In genomic region chr4:109437913-109438878, GRCm38 (mm10) we compare ENCODE assay signal across 9 mouse cellular contexts. TPM values are rescaled to one million over a fixed set of nuclear protein-coding genes. Genes with fewer than 3 reads are reported as not detected.
DNase-seq lines count a peak whose midpoint lies in the region; ATAC-seq and TF ChIP-seq lines count a peak whose summit lies in the region.
"Had no signal": no experiment of that assay in that cellular context is flagged by ENCODE, and none has a peak within 500 bp of the region (broad histone marks: within the 10 kb centered on the region; RNA-seq: fewer than 3 reads in every experiment).

No protein-coding gene starts in this region.

- no peak for TF ChIP-seq POLR2A in bone marrow macrophage, adult 2 months (IDR thresholded peaks at IDR 0.05; ENCODE audit: borderline replicate concordance, low read depth, low read length)
- no peak for TF ChIP-seq POLR2A in embryonic fibroblast, embryonic 13.5 days (IDR thresholded peaks at IDR 0.05; ENCODE audit: low read depth, low read length)

- no peak overlapping the region for H3K27ac ChIP-seq in bone marrow macrophage, adult 2 months (ENCODE audit: insufficient read depth, low read depth, low read length)
- no peak overlapping the region for H3K27ac ChIP-seq in embryonic fibroblast, embryonic 13.5 days (ENCODE audit: insufficient read depth, low read length)
- no peak overlapping the region for H3K27ac ChIP-seq in heart, embryonic 14.5 days (replicated peaks in 1 of 2; ENCODE audit: control insufficient read depth in 1 of 2, insufficient read depth in 1 of 2, low read depth in 2 of 2, low read length in 2 of 2)
- no peak overlapping the region for H3K27ac ChIP-seq in kidney, postnatal 0 days
- H3K27ac ChIP-seq in liver, embryonic 13.5 days = peak overlapping the region; percentile 98
- 0 out of 2 replicates have a peak overlapping the region, but pooled peaks have one; percentile 40 for H3K27ac ChIP-seq in stomach, postnatal 0 days (replicated peaks)
- H3K27ac ChIP-seq: heart, embryonic 15.5 days had no signal

- no peak overlapping the region for H3K4me3 ChIP-seq in E14TG2a.4 (replicated peaks; ENCODE audit: low read length)
- H3K4me3 ChIP-seq in bone marrow macrophage, adult 2 months (ENCODE audit: insufficient read depth, low read length) = no peak overlapping the region
- H3K4me3 ChIP-seq in embryonic fibroblast, embryonic 13.5 days (ENCODE audit: insufficient read depth, low read length) = no peak overlapping the region
- H3K4me3 ChIP-seq in heart, embryonic 14.5 days (ENCODE audit: control insufficient read depth in 1 of 2, insufficient read depth in 1 of 2, low read depth in 1 of 2, low read length in 2 of 2) = no peak overlapping the region
- no peak overlapping the region for H3K4me3 ChIP-seq in kidney, postnatal 0 days (replicated peaks; ENCODE audit: low read depth, low read length)
- peak overlapping the region; percentile 5; the same call in 1 of the 2 replicates for H3K4me3 ChIP-seq in liver, embryonic 13.5 days (replicated peaks)
- H3K4me3 ChIP-seq in stomach, postnatal 0 days (ENCODE audit: low read depth, low read length) = no peak overlapping the region
- H3K4me3 ChIP-seq: heart, embryonic 15.5 days had no signal

- no peaks in the 10 kb centered on the region for H3K27me3 ChIP-seq in E14TG2a.4 (ENCODE audit: insufficient read depth, low read length)
- H3K27me3 ChIP-seq in heart, embryonic 14.5 days (ENCODE audit: control insufficient read depth, insufficient read depth, low read length) = no peaks in the 10 kb centered on the region
- no peaks in the 10 kb centered on the region for H3K27me3 ChIP-seq in kidney, postnatal 0 days (ENCODE audit: insufficient read depth, low read length)
- H3K27me3 ChIP-seq in liver, embryonic 13.5 days = no peaks in the 10 kb centered on the region
- H3K27me3 ChIP-seq in stomach, postnatal 0 days (ENCODE audit: control insufficient read depth, insufficient read depth, low read length) = no peaks in the 10 kb centered on the region
- H3K27me3 ChIP-seq: heart, embryonic 15.5 days had no signal

- H3K4me2 ChIP-seq in heart, embryonic 14.5 days (ENCODE audit: low read length) = no peak overlapping the region
- H3K4me2 ChIP-seq in kidney, postnatal 0 days (ENCODE audit: low read length) = no peak overlapping the region
- peak overlapping the region; percentile 61 for H3K4me2 ChIP-seq in liver, embryonic 13.5 days
- no peak overlapping the region for H3K4me2 ChIP-seq in stomach, postnatal 0 days (replicated peaks; ENCODE audit: low read depth)
- H3K4me2 ChIP-seq: heart, embryonic 15.5 days had no signal

- peaks cover 6% of the 10 kb centered on the region for H3K4me1 ChIP-seq in E14TG2a.4 (replicated peaks; ENCODE audit: low read depth, low read length)
- no peaks in the 10 kb centered on the region for H3K4me1 ChIP-seq in bone marrow macrophage, adult 2 months (ENCODE audit: control insufficient read depth, insufficient read depth, low read length)
- H3K4me1 ChIP-seq in embryonic fibroblast, embryonic 13.5 days (ENCODE audit: control insufficient read depth, insufficient read depth, low read length) = peaks cover 12% of the 10 kb centered on the region
- H3K4me1 ChIP-seq in heart, embryonic 14.5 days (ENCODE audit: control insufficient read depth in 2 of 2, insufficient read depth in 2 of 2, low read length in 2 of 2) = peaks cover 8 to 30% of the 10 kb centered on the region in 2 experiments
- no peaks in the 10 kb centered on the region for H3K4me1 ChIP-seq in kidney, postnatal 0 days (replicated peaks; ENCODE audit: insufficient read depth, low read length)
- H3K4me1 ChIP-seq in liver, embryonic 13.5 days (replicated peaks) = peaks cover 65% of the 10 kb centered on the region
- no peaks in the 10 kb centered on the region for H3K4me1 ChIP-seq in stomach, postnatal 0 days (replicated peaks; ENCODE audit: control insufficient read depth, insufficient read depth)

- no peak overlapping the region for H3K9ac ChIP-seq in heart, embryonic 14.5 days (ENCODE audit: low read length)
- no peak overlapping the region for H3K9ac ChIP-seq in kidney, postnatal 0 days (ENCODE audit: low read depth, low read length)
- peak overlapping the region; percentile 68 for H3K9ac ChIP-seq in liver, embryonic 13.5 days
- H3K9ac ChIP-seq in stomach, postnatal 0 days (ENCODE audit: low read length) = no peak overlapping the region
- H3K9ac ChIP-seq: heart, embryonic 15.5 days had no signal

- DNase-seq in kidney, postnatal 0 days (ENCODE audit: low spot score) = peak; percentile 82
- peak; percentile 70 for DNase-seq in liver, embryonic 13.5 days
- DNase-seq in naive thymus-derived CD4-positive, alpha-beta T cell, adult 2 months (ENCODE audit: low read depth) = peak; percentile 77
- DNase-seq in stomach, postnatal 0 days (ENCODE audit: low spot score) = peak; percentile 73

- 48% methylated on average over 9 of the region's 9 CpGs for WGBS in heart, embryonic 14.5 days
- WGBS in kidney, postnatal 0 days = 43% methylated on average over 9 of the region's 9 CpGs
- WGBS in liver, embryonic 13.5 days (ENCODE audit: insufficient replicate concordance) = 45% methylated on average over 9 of the region's 9 CpGs
- 55% methylated on average over 9 of the region's 9 CpGs for WGBS in stomach, postnatal 0 days

- no peaks in the 10 kb centered on the region for H3K36me3 ChIP-seq in E14TG2a.4 (ENCODE audit: insufficient read depth, low read length)
- H3K36me3 ChIP-seq in heart, embryonic 14.5 days (ENCODE audit: control insufficient read depth, insufficient read depth, low read length) = peaks cover 21% of the 10 kb centered on the region
- H3K36me3 ChIP-seq in kidney, postnatal 0 days (ENCODE audit: insufficient read depth, low read length) = no peaks in the 10 kb centered on the region
- H3K36me3 ChIP-seq in liver, embryonic 13.5 days = peaks cover 25% of the 10 kb centered on the region
- H3K36me3 ChIP-seq in stomach, postnatal 0 days (ENCODE audit: control insufficient read depth, insufficient read depth, low read length) = no peaks in the 10 kb centered on the region
- H3K36me3 ChIP-seq: heart, embryonic 15.5 days had no signal

- ATAC-seq in heart, embryonic 14.5 days (ENCODE audit: insufficient number of reproducible peaks, insufficient read depth, low FRiP score, low read depth) = peak; percentile 38; the same call in 1 of the 2 replicates
- ATAC-seq in kidney, postnatal 0 days (replicated peaks; ENCODE audit: low FRiP score, low read depth) = peak; percentile 67; the same call in 1 of the 2 replicates
- ATAC-seq in liver, embryonic 13.5 days (ENCODE audit: low read depth) = peak; percentile 41
- peak; percentile 70 for ATAC-seq in stomach, postnatal 0 days (ENCODE audit: low FRiP score, low TSS enrichment)

- TF ChIP-seq EP300 in stomach, postnatal 0 days (optimal IDR thresholded peaks at IDR 0.05) = no peak

- peak; percentile 88 for TF ChIP-seq CTCF in E14TG2a.4 (conservative IDR thresholded peaks at IDR 0.05; ENCODE audit: low read length)
- TF ChIP-seq CTCF in bone marrow macrophage, adult 2 months (IDR thresholded peaks at IDR 0.05; ENCODE audit: low read depth, low read length) = peak; percentile 91
- TF ChIP-seq CTCF in embryonic fibroblast, embryonic 13.5 days (IDR thresholded peaks at IDR 0.05; ENCODE audit: borderline replicate concordance, insufficient read depth, low read length) = peak; percentile 72
- peak; percentile 90 for TF ChIP-seq CTCF in kidney, postnatal 0 days (IDR thresholded peaks at IDR 0.05; ENCODE audit: low read depth)
- peak; percentile 90 for TF ChIP-seq CTCF in stomach, postnatal 0 days (IDR thresholded peaks at IDR 0.05; ENCODE audit: low read depth)

- no peaks in the 10 kb centered on the region for H3K9me3 ChIP-seq in E14TG2a.4 (ENCODE audit: low read length)
- no peaks in the 10 kb centered on the region for H3K9me3 ChIP-seq in heart, embryonic 14.5 days (ENCODE audit: control insufficient read depth, low read length)
- H3K9me3 ChIP-seq in kidney, postnatal 0 days (replicated peaks; ENCODE audit: low read length) = no peaks in the 10 kb centered on the region
- no peaks in the 10 kb centered on the region for H3K9me3 ChIP-seq in liver, embryonic 13.5 days (replicated peaks)
- H3K9me3 ChIP-seq in stomach, postnatal 0 days (ENCODE audit: control insufficient read depth, low read length) = no peaks in the 10 kb centered on the region
- H3K9me3 ChIP-seq: heart, embryonic 15.5 days had no signal

RNA-seq across cellular contexts. Expression of gene Ttc39a, which starts 31.8 kb away (rescaled TPM):
- polyA plus RNA-seq in bone marrow macrophage, adult 2 months (2012; ENCODE audit: insufficient read depth, insufficient read length, missing spikeins) = 1.3 and 1.4 TPM in 2 replicates
- polyA plus RNA-seq in embryonic fibroblast, embryonic 13.5 days (2011; ENCODE audit: insufficient read length, low read depth, missing spikeins) = 0.83 and 2.7 TPM in 2 replicates
- 7.7 and 8.2 TPM in 2 replicates for polyA plus RNA-seq in heart, embryonic 14.5 days (2014; fragmentation: Nextera tagmentation; extraction: Ambion mirVana)
- 2.6 and 3.0 TPM in 2 replicates for polyA plus RNA-seq in kidney, postnatal 0 days (2015; fragmentation: Nextera tagmentation; extraction: Ambion mirVana)
- polyA plus RNA-seq in liver, embryonic 13.5 days (2015; fragmentation: Nextera tagmentation; extraction: Ambion mirVana) = 14.2 and 14.7 TPM in 2 replicates
- polyA plus RNA-seq in stomach, postnatal 0 days (2015; fragmentation: Nextera tagmentation; extraction: Ambion mirVana) = 29.7 and 30.2 TPM in 2 replicates

RNA-seq across cellular contexts. Expression of gene Rnf11, which starts 46.3 kb away (rescaled TPM):
- polyA plus RNA-seq in bone marrow macrophage, adult 2 months (2012; ENCODE audit: insufficient read depth, insufficient read length, missing spikeins) = 47.8 and 54.0 TPM in 2 replicates
- polyA plus RNA-seq in embryonic fibroblast, embryonic 13.5 days (2011; ENCODE audit: insufficient read length, low read depth, missing spikeins) = 134 and 135 TPM in 2 replicates
- 74.2 and 76.8 TPM in 2 replicates for polyA plus RNA-seq in heart, embryonic 14.5 days (2014; fragmentation: Nextera tagmentation; extraction: Ambion mirVana)
- polyA plus RNA-seq in kidney, postnatal 0 days (2015; fragmentation: Nextera tagmentation; extraction: Ambion mirVana) = 51.6 and 57.5 TPM in 2 replicates
- polyA plus RNA-seq in liver, embryonic 13.5 days (2015; fragmentation: Nextera tagmentation; extraction: Ambion mirVana) = 30.5 and 31.1 TPM in 2 replicates
- 52.0 and 57.1 TPM in 2 replicates for polyA plus RNA-seq in stomach, postnatal 0 days (2015; fragmentation: Nextera tagmentation; extraction: Ambion mirVana)

Comparison
In these comparisons a context has a peak if more than half of its experiments do, and no peak if none do; other contexts are left out.
1. H3K27ac ChIP-seq: peak in liver, embryonic 13.5 days (single experiment) and stomach, postnatal 0 days (single experiment); none in bone marrow macrophage, adult 2 months (single experiment), embryonic fibroblast, embryonic 13.5 days (single experiment), heart, embryonic 14.5 days (0 of 2) and kidney, postnatal 0 days (single experiment).
2. Peak in every context shown above with its lines, with median percentiles within 50 percentile points of each other: CTCF ChIP-seq, ATAC-seq and DNase-seq.